Mouse (Mus musculus) megakaryocyte, embryonic 14.5 days (primary cell): ENCODE data around the gene Mrps35.

Experiments used
- FLI1 ChIP-seq: IDR thresholded peaks from 2 replicates; pipeline ENCODE4 v1.6.1; 2012; ENCODE audit warnings: low read length, inconsistent platforms, mixed read lengths
- GATA1 ChIP-seq: IDR thresholded peaks from 3 replicates; pipeline ENCODE4 v1.6.1; 2012; ENCODE audit warnings: mixed read lengths, low read length, inconsistent platforms, borderline replicate concordance

DNA sequence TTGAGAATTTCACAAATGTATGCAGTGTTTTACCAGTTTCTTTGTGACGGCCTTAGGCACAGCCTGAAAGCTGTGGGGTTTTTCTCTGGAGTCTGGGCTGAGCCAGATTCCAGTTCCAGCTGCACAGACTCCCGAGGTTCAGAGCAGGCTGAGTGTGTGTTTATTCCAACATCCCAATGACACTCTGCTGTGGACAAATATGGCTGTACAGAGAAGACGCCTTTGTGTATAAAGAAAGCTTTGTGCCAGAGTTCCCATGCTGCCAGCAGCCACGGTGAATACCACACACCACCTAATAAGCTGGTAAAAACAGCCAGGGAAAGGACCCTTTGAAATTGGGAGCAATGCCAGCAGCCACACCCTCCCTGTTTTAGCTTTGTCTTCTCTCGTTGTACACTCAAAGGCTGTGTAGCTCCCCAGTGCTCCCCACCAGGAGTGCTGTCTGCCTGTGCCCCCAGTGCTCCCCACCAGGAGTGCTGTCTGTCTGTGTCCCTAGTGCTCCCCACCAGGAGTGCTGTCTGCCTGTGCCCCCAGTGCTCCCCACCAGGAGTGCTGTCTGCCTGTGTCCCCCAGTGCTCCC, 33.3 kb downstream of the Mrps35 start:
- TF ChIP-seq FLI1 (no peak), GATA1 (no peak)
